Comparison of ENCODE assay signal across 8 mouse cellular contexts in the genomic region with DNA sequence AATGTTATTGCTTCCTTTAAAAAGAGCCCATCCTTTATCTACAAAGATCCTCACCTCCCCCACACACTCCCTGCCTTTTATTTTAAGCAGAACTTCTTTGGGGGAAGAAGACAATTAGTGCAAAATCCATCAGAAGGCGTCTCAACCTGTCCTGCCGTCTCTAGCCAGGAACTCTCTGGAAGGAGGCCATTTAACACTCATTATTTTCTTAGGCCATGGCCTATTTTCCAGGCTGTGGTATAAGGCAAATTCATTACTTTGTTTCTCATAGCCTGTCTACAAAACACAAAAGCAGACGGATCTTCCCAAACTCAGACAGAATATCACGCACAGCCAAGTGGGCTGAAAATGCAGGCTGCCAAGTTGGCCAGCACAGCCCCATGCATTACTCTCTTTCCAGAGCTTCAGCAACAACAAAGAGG.
A peak's percentile ranks its signal among the peaks of the same experiment; 100 is the strongest.
DNase-seq lines count a peak whose midpoint lies in the region; ATAC-seq and TF ChIP-seq lines count a peak whose summit lies in the region.
"Had no signal": no experiment of that assay in that cellular context is flagged by ENCODE, and none has a peak within 500 bp of the region (broad histone marks: within the 10 kb centered on the region; RNA-seq: fewer than 3 reads in every experiment).

No protein-coding gene starts in this region.

- no peak overlapping the region for H3K4me3 ChIP-seq in hindbrain, postnatal 0 days (ENCODE audit: low read length)

- no peaks in the 10 kb centered on the region for H3K36me3 ChIP-seq in hindbrain, postnatal 0 days (ENCODE audit: insufficient read depth, low read length)

- DNase-seq in layer of hippocampus, postnatal 14 days (ENCODE audit: low spot score in 2 of 2) = peak; percentile 36 to 54
- DNase-seq in layer of hippocampus, adult 9-10 months (ENCODE audit: low spot score) = no peak
- DNase-seq in brain, adult 2 months (ENCODE audit: low read depth, low spot score) = peak; percentile 52
- DNase-seq in cerebellum, adult 8-10 months = peak; percentile 6
- DNase-seq in hindbrain, postnatal 0 days (ENCODE audit: low spot score) = peak; percentile 61
- DNase-seq in c-Kit-positive CD71-positive TER-119-positive erythroid progenitor cells, embryonic 14.5 days (ENCODE audit: low spot score) = no peak
- no peak for DNase-seq in adrenal gland, adult (ENCODE audit: inconsistent age in 2 of 2, low spot score in 1 of 2)
- DNase-seq: adrenal gland, postnatal 14 days had no signal

- ATAC-seq in hindbrain, postnatal 0 days = peak; percentile 33; the same call in 1 of the 2 replicates

- H3K27ac ChIP-seq in hindbrain, postnatal 0 days = peak overlapping the region; percentile 82

- no peaks in the 10 kb centered on the region for H3K27me3 ChIP-seq in hindbrain, postnatal 0 days (ENCODE audit: insufficient read depth, low read length)

- H3K9ac ChIP-seq in hindbrain, postnatal 0 days (replicated peaks; ENCODE audit: low read length) = no peak overlapping the region

- WGBS in hindbrain, postnatal 0 days = 37% methylated on average over 4 of the region's 4 CpGs

- TF ChIP-seq CTCF in hindbrain, postnatal 0 days (IDR thresholded peaks at IDR 0.05; ENCODE audit: low read depth) = no peak

- H3K4me1 ChIP-seq in hindbrain, postnatal 0 days (ENCODE audit: insufficient read depth, low read length) = peaks cover 12% of the 10 kb centered on the region

- no peaks in the 10 kb centered on the region for H3K9me3 ChIP-seq in hindbrain, postnatal 0 days (ENCODE audit: low read length)

- H3K4me2 ChIP-seq in hindbrain, postnatal 0 days (ENCODE audit: low read depth, low read length) = no peak overlapping the region

Comparison
In these comparisons a context has a peak if more than half of its experiments do, and no peak if none do; other contexts are left out.
1. DNase-seq: peak in layer of hippocampus, postnatal 14 days (2 of 2), brain, adult 2 months (single experiment), cerebellum, adult 8-10 months (single experiment) and hindbrain, postnatal 0 days (single experiment); none in layer of hippocampus, adult 9-10 months (single experiment), c-Kit-positive CD71-positive TER-119-positive erythroid progenitor cells, embryonic 14.5 days (single experiment) and adrenal gland, adult (0 of 2).